In genomic region chr17:35815836-35816235, GRCm38 (mm10) we compare ENCODE assay signal across 16 mouse cellular contexts. TPM values are rescaled to one million over a fixed set of nuclear protein-coding genes. Genes with fewer than 3 reads are reported as not detected.
DNase-seq lines count a peak whose midpoint lies in the region; ATAC-seq and TF ChIP-seq lines count a peak whose summit lies in the region.
"Had no signal": no experiment of that assay in that cellular context is flagged by ENCODE, and none has a peak within 500 bp of the region (broad histone marks: within the 10 kb centered on the region; RNA-seq: fewer than 3 reads in every experiment).

No protein-coding gene starts in this region.

- no peak for TF ChIP-seq POLR2A in kidney, adult 2 months (IDR thresholded peaks at IDR 0.05; ENCODE audit: low read depth, low read length)

- no peak for DNase-seq in gastrocnemius, adult 2 months
- no peak for DNase-seq in gastrocnemius, postnatal 36 days
- DNase-seq in kidney, adult 2 months: peak; percentile 38
- DNase-seq in kidney, postnatal 10 days: no peak
- DNase-seq in lung, postnatal 0 days (ENCODE audit: low spot score): peak; percentile 16
- no peak for DNase-seq in lung, postnatal 4 days
- DNase-seq in right cerebral cortex, adult 18-20 months: no peak
- DNase-seq: adrenal gland, adult 8-10 months; cerebellum, adult 8-10 months; lung, postnatal 14 days; thymus, postnatal 4 days had no signal

- peak overlapping the region; percentile 16; the same call in 1 of the 2 replicates for H3K27ac ChIP-seq in gastrocnemius, adult 2 months
- H3K27ac ChIP-seq in kidney, adult 2 months (ENCODE audit: insufficient read depth, low read depth, low read length): peak overlapping the region; percentile 75; the same call in 1 of the 2 replicates
- H3K27ac ChIP-seq in lung, postnatal 0 days (ENCODE audit: low read length): peak overlapping the region; percentile 48
- H3K27ac ChIP-seq: hindbrain, postnatal 0 days; limb, embryonic 13.5 days; neural tube, embryonic 13.5 days had no signal

- no peaks in the 10 kb centered on the region for H3K9me3 ChIP-seq in lung, postnatal 0 days (ENCODE audit: low read length)
- H3K9me3 ChIP-seq: limb, embryonic 13.5 days; neural tube, embryonic 13.5 days had no signal

- no peak; the same call in 1 of the 2 replicates for TF ChIP-seq EP300 in lung, postnatal 0 days (IDR thresholded peaks at IDR 0.05)

- H3K36me3 ChIP-seq in kidney, adult 2 months (ENCODE audit: control insufficient read depth, insufficient read depth, low read length): no peaks in the 10 kb centered on the region
- H3K36me3 ChIP-seq in lung, postnatal 0 days (ENCODE audit: insufficient read depth, low read length): no peaks in the 10 kb centered on the region
- H3K36me3 ChIP-seq: limb, embryonic 13.5 days; neural tube, embryonic 13.5 days had no signal

- peaks cover 50% of the 10 kb centered on the region for H3K4me1 ChIP-seq in kidney, adult 2 months (ENCODE audit: control insufficient read depth, insufficient read depth, low read length)
- peaks cover 43% of the 10 kb centered on the region for H3K4me1 ChIP-seq in lung, postnatal 0 days (ENCODE audit: insufficient read depth, low read depth, low read length)

- TF ChIP-seq CTCF in gastrocnemius, adult 2 months (IDR thresholded peaks at IDR 0.05): no peak
- no peak for TF ChIP-seq CTCF in kidney, adult 2 months (conservative IDR thresholded peaks at IDR 0.05; ENCODE audit: insufficient read depth, insufficient read length, low read depth, low read length)
- no peak for TF ChIP-seq CTCF in lung, postnatal 0 days (IDR thresholded peaks at IDR 0.05)

- ATAC-seq in lung, postnatal 0 days: no peak
- no peak for ATAC-seq in CD4-positive, CD25-positive, alpha-beta regulatory T cell, adult 4 months
- ATAC-seq: hindbrain, postnatal 0 days; midbrain, embryonic 16.5 days had no signal

- H3K27me3 ChIP-seq in kidney, adult 2 months (replicated peaks; ENCODE audit: control insufficient read depth, insufficient read depth, low read length): no peaks in the 10 kb centered on the region
- H3K27me3 ChIP-seq in lung, postnatal 0 days (replicated peaks; ENCODE audit: insufficient read depth, low read length): no peaks in the 10 kb centered on the region
- H3K27me3 ChIP-seq: limb, embryonic 13.5 days had no signal

- no peak overlapping the region for H3K4me2 ChIP-seq in lung, postnatal 0 days (replicated peaks; ENCODE audit: low read depth, low read length)
- H3K4me2 ChIP-seq: limb, embryonic 13.5 days; neural tube, embryonic 13.5 days had no signal

- intact Hi-C loops in gastrocnemius, adult 2 months (cut with DNase I): no loop called here
- intact Hi-C loops in gastrocnemius, postnatal 36 days (cut with DNase I): no loop called here

- no peak overlapping the region for H3K4me3 ChIP-seq in gastrocnemius, adult 2 months
- H3K4me3 ChIP-seq in kidney, adult 2 months (ENCODE audit: insufficient read depth, low read depth, low read length): no peak overlapping the region
- no peak overlapping the region for H3K4me3 ChIP-seq in lung, postnatal 0 days (ENCODE audit: low read depth, low read length)
- H3K4me3 ChIP-seq: limb, embryonic 13.5 days; neural tube, embryonic 13.5 days had no signal

- 35% methylated on average over 7 of the region's 7 CpGs for WGBS in kidney, adult 2 months
- 44% methylated on average over 7 of the region's 7 CpGs for WGBS in lung, postnatal 0 days

- H3K9ac ChIP-seq in lung, postnatal 0 days (replicated peaks; ENCODE audit: low read depth): no peak overlapping the region
- H3K9ac ChIP-seq: limb, embryonic 13.5 days; neural tube, embryonic 13.5 days had no signal

RNA-seq across cellular contexts. Expression of gene Ier3, which starts 5.6 kb away (rescaled TPM):
- total RNA-seq in gastrocnemius, adult 2 months (2021): 1 to 10 TPM; 4.4 to 8.6 TPM
- 1 to 10 TPM; 5.3 to 5.4 TPM for total RNA-seq in gastrocnemius, postnatal 36 days (2021)
- 26.3 and 28.4 TPM in 2 replicates for polyA plus RNA-seq in kidney, adult 2 months (2012; rRNA removed)
- polyA plus RNA-seq in lung, postnatal 0 days (2015; fragmentation: Nextera tagmentation; extraction: Ambion mirVana): 205 and 234 TPM in 2 replicates
- polyA plus RNA-seq in CD4-positive, CD25-positive, alpha-beta regulatory T cell, adult 4 months (2017; shearing (Covaris generic)): 1 to 10 TPM; 1.1 to 1.9 TPM

RNA-seq across cellular contexts. Expression of gene Flot1, which starts 7.2 kb away (rescaled TPM):
- total RNA-seq in gastrocnemius, adult 2 months (2021): 10 to 100 TPM; 45.4 to 50.9 TPM
- total RNA-seq in gastrocnemius, postnatal 36 days (2021): 10 to 100 TPM; 44.0 to 44.1 TPM
- 45.3 and 45.7 TPM in 2 replicates for polyA plus RNA-seq in kidney, adult 2 months (2012; rRNA removed)
- 106 and 117 TPM in 2 replicates for polyA plus RNA-seq in lung, postnatal 0 days (2015; fragmentation: Nextera tagmentation; extraction: Ambion mirVana)
- 10 to 100 TPM; 24.3 to 30.7 TPM for polyA plus RNA-seq in CD4-positive, CD25-positive, alpha-beta regulatory T cell, adult 4 months (2017; shearing (Covaris generic))

RNA-seq across cellular contexts. Expression of gene Tubb5, which starts 22.3 kb away (rescaled TPM):
- total RNA-seq in gastrocnemius, adult 2 months (2021): 10 to 100 TPM; 29.7 to 40.0 TPM
- 10 to 100 TPM; 34.7 to 38.6 TPM for total RNA-seq in gastrocnemius, postnatal 36 days (2021)
- 98.9 and 109 TPM in 2 replicates for polyA plus RNA-seq in kidney, adult 2 months (2012; rRNA removed)
- polyA plus RNA-seq in lung, postnatal 0 days (2015; fragmentation: Nextera tagmentation; extraction: Ambion mirVana): 292 and 298 TPM in 2 replicates
- 100 to 1,000 TPM; 564 to 602 TPM for polyA plus RNA-seq in CD4-positive, CD25-positive, alpha-beta regulatory T cell, adult 4 months (2017; shearing (Covaris generic))

RNA-seq across cellular contexts. Expression of gene Mdc1, which starts 25.5 kb away (rescaled TPM):
- 1 to 10 TPM; 3.6 to 4.4 TPM for total RNA-seq in gastrocnemius, adult 2 months (2021)
- total RNA-seq in gastrocnemius, postnatal 36 days (2021): 1 to 10 TPM; 2.9 to 3.5 TPM
- polyA plus RNA-seq in kidney, adult 2 months (2012; rRNA removed): 5.7 TPM in 2 replicates
- 2.8 and 3.1 TPM in 2 replicates for polyA plus RNA-seq in lung, postnatal 0 days (2015; fragmentation: Nextera tagmentation; extraction: Ambion mirVana)
- 10 to 100 TPM; 10.9 to 13.2 TPM for polyA plus RNA-seq in CD4-positive, CD25-positive, alpha-beta regulatory T cell, adult 4 months (2017; shearing (Covaris generic))

RNA-seq across cellular contexts. Expression of gene Nrm, which starts 45.3 kb away (rescaled TPM):
- under 1 TPM; 0.82 to 0.86 TPM for total RNA-seq in gastrocnemius, adult 2 months (2021)
- total RNA-seq in gastrocnemius, postnatal 36 days (2021): 1 to 10 TPM; 1.6 to 2.0 TPM
- 4.0 and 6.3 TPM in 2 replicates for polyA plus RNA-seq in kidney, adult 2 months (2012; rRNA removed)
- 21.4 and 22.9 TPM in 2 replicates for polyA plus RNA-seq in lung, postnatal 0 days (2015; fragmentation: Nextera tagmentation; extraction: Ambion mirVana)
- 10 to 100 TPM; 35.5 to 43.5 TPM for polyA plus RNA-seq in CD4-positive, CD25-positive, alpha-beta regulatory T cell, adult 4 months (2017; shearing (Covaris generic))

Comparison
In these comparisons a context has a peak if more than half of its experiments do, and no peak if none do; other contexts are left out.
1. DNase-seq: peak in kidney, adult 2 months (single experiment) and lung, postnatal 0 days (single experiment); none in gastrocnemius, adult 2 months (single experiment), gastrocnemius, postnatal 36 days (0 of 2), kidney, postnatal 10 days (single experiment), lung, postnatal 4 days (0 of 2) and right cerebral cortex, adult 18-20 months (single experiment).
2. H3K27ac ChIP-seq: peak in every context shown above with its lines; median percentile 75 in kidney, adult 2 months; 48 in lung, postnatal 0 days; 16 in gastrocnemius, adult 2 months.